Mouse (Mus musculus): ENCODE data around the gene Aida. TPM values are rescaled to one million over a fixed set of nuclear protein-coding genes. Genes with fewer than 3 reads are reported as not detected.

Gene Aida
- polyA plus RNA-seq, 1 experiment from 2014 or later = 25.0 TPM

- ATAC-seq (replicated peaks; ENCODE audit: extremely low read depth, insufficient read depth, low FRiP score) = no peak
- H3K36me3 ChIP-seq (ENCODE audit: control insufficient read depth, insufficient read depth) = 0 out of 2 replicates have a peak, but pooled peaks cover 2% of the 10 kb centered on the region
- H3K4me2 ChIP-seq (ENCODE audit: low read depth, low read length) = no peak overlapping the region
- no peak overlapping the region for H3K4me3 ChIP-seq (ENCODE audit: low read length)
- H3K9me3 ChIP-seq (replicated peaks; ENCODE audit: control insufficient read depth, low read length) = no peaks in the 10 kb centered on the region
- H3K4me1 ChIP-seq (ENCODE audit: control insufficient read depth, insufficient read depth, low read length) = no peaks in the 10 kb centered on the region
- H3K27me3 ChIP-seq (ENCODE audit: control insufficient read depth, insufficient read depth, low read length) = no peaks in the 10 kb centered on the region
- H3K9ac ChIP-seq (ENCODE audit: low read length) = no peak overlapping the region
- WGBS = 49% methylated on average over 10 of the region's 10 CpGs
- no peak overlapping the region for H3K27ac ChIP-seq (ENCODE audit: low read length)
These were observed 23.2 kb upstream of the Aida start for GRCm38 (mm10) chr1:183272867-183273818.

GRCm38 (mm10) chr1:183274385-183274784, 22.0 kb upstream of the Aida start:
- WGBS = 63% methylated on average over 3 of the region's 3 CpGs
- Histone ChIP-seq H3K36me3 (ENCODE audit: control insufficient read depth, insufficient read depth) (peaks cover 9% of the 10 kb centered on the region), H3K27me3 (ENCODE audit: control insufficient read depth, insufficient read depth, low read length) (no peaks in the 10 kb centered on the region), H3K4me2 (ENCODE audit: low read depth, low read length) (no peak overlapping the region), H3K9ac (ENCODE audit: low read length) (no peak overlapping the region), H3K4me1 (ENCODE audit: control insufficient read depth, insufficient read depth, low read length) (no peaks in the 10 kb centered on the region), H3K27ac (ENCODE audit: low read length) (no peak overlapping the region), H3K4me3 (ENCODE audit: low read length) (no peak overlapping the region), H3K9me3 (replicated peaks; ENCODE audit: control insufficient read depth, low read length) (no peaks in the 10 kb centered on the region)
- ATAC-seq (replicated peaks; ENCODE audit: extremely low read depth, insufficient read depth, low FRiP score) = no peak

GRCm38 (mm10) chr1:183275763-183276162, 20.6 kb upstream of the Aida start:
- Histone ChIP-seq H3K4me2 (ENCODE audit: low read depth, low read length) (no peak overlapping the region), H3K4me3 (ENCODE audit: low read length) (no peak overlapping the region), H3K27me3 (ENCODE audit: control insufficient read depth, insufficient read depth, low read length) (no peaks in the 10 kb centered on the region), H3K4me1 (ENCODE audit: control insufficient read depth, insufficient read depth, low read length) (no peaks in the 10 kb centered on the region), H3K36me3 (ENCODE audit: control insufficient read depth, insufficient read depth) (peaks cover 17% of the 10 kb centered on the region), H3K27ac (ENCODE audit: low read length) (no peak overlapping the region), H3K9ac (ENCODE audit: low read length) (no peak overlapping the region), H3K9me3 (replicated peaks; ENCODE audit: control insufficient read depth, low read length) (no peaks in the 10 kb centered on the region)
- ATAC-seq (replicated peaks; ENCODE audit: extremely low read depth, insufficient read depth, low FRiP score) = no peak
- 64% methylated on average over 5 of the region's 5 CpGs for WGBS

- WGBS = 77% methylated on average over 3 of the region's 3 CpGs
- Histone ChIP-seq H3K36me3 (ENCODE audit: control insufficient read depth, insufficient read depth) (peaks cover 48% of the 10 kb centered on the region), H3K9ac (ENCODE audit: low read length) (no peak overlapping the region), H3K9me3 (replicated peaks; ENCODE audit: control insufficient read depth, low read length) (no peaks in the 10 kb centered on the region), H3K4me2 (ENCODE audit: low read depth, low read length) (no peak overlapping the region), H3K4me3 (ENCODE audit: low read length) (no peak overlapping the region), H3K27ac (ENCODE audit: low read length) (no peak overlapping the region), H3K4me1 (ENCODE audit: control insufficient read depth, insufficient read depth, low read length) (no peaks in the 10 kb centered on the region), H3K27me3 (ENCODE audit: control insufficient read depth, insufficient read depth, low read length) (no peaks in the 10 kb centered on the region)
- no peak for ATAC-seq (replicated peaks; ENCODE audit: extremely low read depth, insufficient read depth, low FRiP score)
These were observed 8.0 kb upstream of the Aida start for GRCm38 (mm10) chr1:183288351-183288750.

- H3K9me3 ChIP-seq (replicated peaks; ENCODE audit: control insufficient read depth, low read length) = no peaks in the 10 kb centered on the region
- H3K4me3 ChIP-seq (ENCODE audit: low read length) = no peak overlapping the region
- WGBS = 90% methylated on average over 4 of the region's 4 CpGs
- H3K9ac ChIP-seq (ENCODE audit: low read length) = no peak overlapping the region
- H3K27ac ChIP-seq (ENCODE audit: low read length) = no peak overlapping the region
- peaks cover 42% of the 10 kb centered on the region for H3K36me3 ChIP-seq (ENCODE audit: control insufficient read depth, insufficient read depth)
- no peak overlapping the region for H3K4me2 ChIP-seq (ENCODE audit: low read depth, low read length)
- no peak for ATAC-seq (replicated peaks; ENCODE audit: extremely low read depth, insufficient read depth, low FRiP score)
- H3K27me3 ChIP-seq (ENCODE audit: control insufficient read depth, insufficient read depth, low read length) = no peaks in the 10 kb centered on the region
- H3K4me1 ChIP-seq (ENCODE audit: control insufficient read depth, insufficient read depth, low read length) = no peaks in the 10 kb centered on the region
These were observed 6.8 kb upstream of the Aida start for GRCm38 (mm10) chr1:183289576-183289975.

- ATAC-seq (replicated peaks; ENCODE audit: extremely low read depth, insufficient read depth, low FRiP score) = peak; percentile 88
- peaks cover 6% of the 10 kb centered on the region; the same call in 1 of the 2 replicates for H3K36me3 ChIP-seq (ENCODE audit: control insufficient read depth, insufficient read depth)
- no peaks in the 10 kb centered on the region for H3K27me3 ChIP-seq (ENCODE audit: control insufficient read depth, insufficient read depth, low read length)
- H3K4me2 ChIP-seq (ENCODE audit: low read depth, low read length) = peak within 1 kb of the TSS; percentile 63
- H3K9ac ChIP-seq (ENCODE audit: low read length) = peak within 1 kb of the TSS; percentile 69
- H3K4me3 ChIP-seq (ENCODE audit: low read length) = peak within 1 kb of the TSS; percentile 57
- 0% methylated on average over 37 of the region's 39 CpGs for WGBS
- H3K27ac ChIP-seq (ENCODE audit: low read length) = peak within 1 kb of the TSS; percentile 67
- no peaks in the 10 kb centered on the region for H3K9me3 ChIP-seq (replicated peaks; ENCODE audit: control insufficient read depth, low read length)
- H3K4me1 ChIP-seq (ENCODE audit: control insufficient read depth, insufficient read depth, low read length) = no peaks in the 10 kb centered on the region
These were observed 540 bp downstream of the Aida start, which contains the start of gene Brox for GRCm38 (mm10) chr1:183296877-183297383. TSS of gene Brox (minus strand) at chr1:183297269.

GRCm38 (mm10) chr1:183297473-183297885, 1.1 kb downstream of the Aida start:
- H3K36me3 ChIP-seq (ENCODE audit: control insufficient read depth, insufficient read depth) = peaks cover 4% of the 10 kb centered on the region; the same call in 1 of the 2 replicates
- H3K4me3 ChIP-seq (ENCODE audit: low read length) = peak overlapping the region; percentile 57
- no peaks in the 10 kb centered on the region for H3K4me1 ChIP-seq (ENCODE audit: control insufficient read depth, insufficient read depth, low read length)
- H3K27ac ChIP-seq (ENCODE audit: low read length) = peak overlapping the region; percentile 67
- H3K9me3 ChIP-seq (replicated peaks; ENCODE audit: control insufficient read depth, low read length) = no peaks in the 10 kb centered on the region
- ATAC-seq (replicated peaks; ENCODE audit: extremely low read depth, insufficient read depth, low FRiP score) = peak; percentile 11
- under 1% methylated on average over 30 of the region's 30 CpGs for WGBS
- peak overlapping the region; percentile 65 for H3K9ac ChIP-seq (ENCODE audit: low read length)
- H3K27me3 ChIP-seq (ENCODE audit: control insufficient read depth, insufficient read depth, low read length) = no peaks in the 10 kb centered on the region
- peak overlapping the region; percentile 63 for H3K4me2 ChIP-seq (ENCODE audit: low read depth, low read length)

GRCm38 (mm10) chr1:183297886-183298489, 1.6 kb downstream of the Aida start:
- Histone ChIP-seq H3K4me2 (ENCODE audit: low read depth, low read length) (peak overlapping the region; percentile 63), H3K9me3 (replicated peaks; ENCODE audit: control insufficient read depth, low read length) (no peaks in the 10 kb centered on the region), H3K4me3 (ENCODE audit: low read length) (peak overlapping the region; percentile 57), H3K36me3 (ENCODE audit: control insufficient read depth, insufficient read depth) (peaks cover 3% of the 10 kb centered on the region; the same call in 1 of the 2 replicates), H3K9ac (ENCODE audit: low read length) (peak overlapping the region; percentile 65), H3K4me1 (ENCODE audit: control insufficient read depth, insufficient read depth, low read length) (no peaks in the 10 kb centered on the region), H3K27me3 (ENCODE audit: control insufficient read depth, insufficient read depth, low read length) (no peaks in the 10 kb centered on the region), H3K27ac (ENCODE audit: low read length) (peak overlapping the region; percentile 67)
- under 1% methylated on average over 20 of the region's 20 CpGs for WGBS
- ATAC-seq (replicated peaks; ENCODE audit: extremely low read depth, insufficient read depth, low FRiP score) = no peak

GRCm38 (mm10) chr1:183299161-183299560, 2.8 kb downstream of the Aida start:
- WGBS = 84% methylated on average over 6 of the region's 6 CpGs
- Histone ChIP-seq H3K27me3 (ENCODE audit: control insufficient read depth, insufficient read depth, low read length) (no peaks in the 10 kb centered on the region), H3K4me2 (ENCODE audit: low read depth, low read length) (no peak overlapping the region), H3K36me3 (ENCODE audit: control insufficient read depth, insufficient read depth) (no peaks in the 10 kb centered on the region), H3K9me3 (replicated peaks; ENCODE audit: control insufficient read depth, low read length) (no peaks in the 10 kb centered on the region), H3K27ac (ENCODE audit: low read length) (no peak overlapping the region), H3K4me1 (ENCODE audit: control insufficient read depth, insufficient read depth, low read length) (no peaks in the 10 kb centered on the region), H3K9ac (ENCODE audit: low read length) (no peak overlapping the region), H3K4me3 (ENCODE audit: low read length) (no peak overlapping the region)
- ATAC-seq (replicated peaks; ENCODE audit: extremely low read depth, insufficient read depth, low FRiP score) = no peak
